ENCODE assay signal across 17 mouse cellular contexts in the genomic region with DNA sequence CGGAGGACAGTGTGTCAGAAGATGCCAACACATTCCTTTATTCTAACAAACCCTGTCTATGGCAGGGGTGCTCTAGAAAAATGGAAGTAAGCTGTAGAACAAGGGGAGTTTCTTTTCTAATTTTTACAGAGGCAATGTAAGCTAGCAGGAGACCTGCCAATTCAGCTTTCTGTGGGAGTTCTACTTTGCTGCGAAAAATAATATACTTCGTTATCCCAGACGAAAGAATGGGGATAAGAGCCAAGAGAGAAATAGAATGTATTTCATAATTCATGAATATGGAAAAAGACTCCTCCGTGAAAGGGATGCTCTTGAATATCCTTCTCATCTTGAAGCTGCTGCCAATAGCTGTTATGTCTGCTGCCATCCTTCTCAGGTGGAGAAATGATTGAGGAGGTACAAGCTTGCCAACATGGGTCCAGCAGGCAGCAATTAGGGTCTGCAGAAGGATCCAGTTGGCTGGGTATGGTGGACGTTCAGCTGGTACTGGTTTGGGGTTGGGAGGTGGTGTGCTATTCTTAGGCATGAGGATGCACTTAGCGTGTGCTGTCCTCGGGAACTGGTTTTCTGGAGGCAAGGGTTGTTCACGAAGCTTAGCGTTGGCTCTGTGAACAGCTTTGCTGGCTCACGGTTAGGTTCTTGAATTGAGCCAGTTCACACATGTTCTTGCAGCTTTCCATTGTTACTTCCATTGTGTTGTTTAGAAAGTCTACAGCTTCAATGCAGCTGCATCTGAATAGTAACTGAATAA.
DNase-seq lines count a peak whose midpoint lies in the region; ATAC-seq lines count a peak whose summit lies in the region.
"Had no signal": no experiment of that assay in that cellular context is flagged by ENCODE, and none has a peak within 500 bp of the region (broad histone marks: within the 10 kb centered on the region; RNA-seq: fewer than 3 reads in every experiment).

No protein-coding gene starts in this region.

- DNase-seq in frontal cortex, adult 2 months (ENCODE audit: extremely low spot score in 1 of 2, low spot score in 1 of 2) = peak; percentile 59 to 83
- no peak for DNase-seq in frontal cortex, postnatal 25 days (ENCODE audit: low spot score in 2 of 2)
- DNase-seq in CD4-positive helper T cell, adult 2 months (ENCODE audit: low read depth, low spot score) = peak; percentile 3
- DNase-seq in ES-CJ7 (ENCODE audit: low read depth, low spot score) = peak; percentile 32
- DNase-seq in left cerebral cortex, postnatal 14 days (ENCODE audit: low spot score in 2 of 2) = peak; percentile 47 to 70
- no peak for DNase-seq in retina, postnatal 1 day
- DNase-seq: cerebellum, adult 11-12 months; heart, adult 2 months; kidney, postnatal 14 days; lung, postnatal 36 days; thymus, adult 2 months had no signal

- H3K27me3 ChIP-seq in kidney, embryonic 14.5 days (ENCODE audit: control insufficient read depth, insufficient read depth, low read length) = no peaks in the 10 kb centered on the region
- H3K27me3 ChIP-seq: CH12.LX had no signal

- no peak overlapping the region for H3K4me3 ChIP-seq in kidney, embryonic 14.5 days (ENCODE audit: low read length)
- H3K4me3 ChIP-seq: heart, adult 2 months; midbrain, embryonic 10.5 days; myocyte had no signal

- intact Hi-C loops in left cerebral cortex, postnatal 14 days (cut with DNase I) = no loop called here

- 91% methylated on average over 11 of the region's 11 CpGs for WGBS in kidney, embryonic 14.5 days

- H3K36me3 ChIP-seq in kidney, embryonic 14.5 days (ENCODE audit: control insufficient read depth, insufficient read depth, low read length) = no peaks in the 10 kb centered on the region
- H3K36me3 ChIP-seq: midbrain, embryonic 10.5 days had no signal

- no peak overlapping the region for H3K4me2 ChIP-seq in kidney, embryonic 14.5 days (replicated peaks; ENCODE audit: low read depth, low read length)
- H3K4me2 ChIP-seq: hindbrain, embryonic 14.5 days had no signal

- ATAC-seq in kidney, embryonic 14.5 days (ENCODE audit: low FRiP score, low TSS enrichment) = no peak
- ATAC-seq: intestine, postnatal 0 days had no signal

- no peaks in the 10 kb centered on the region for H3K4me1 ChIP-seq in kidney, embryonic 14.5 days (ENCODE audit: control insufficient read depth, insufficient read depth, low read length)

- H3K9ac ChIP-seq in kidney, embryonic 14.5 days (ENCODE audit: low read depth, low read length) = no peak overlapping the region
- H3K9ac ChIP-seq: hindbrain, embryonic 14.5 days had no signal

- no peaks in the 10 kb centered on the region for H3K9me3 ChIP-seq in kidney, embryonic 14.5 days (ENCODE audit: control insufficient read depth, low read length)
- H3K9me3 ChIP-seq: midbrain, embryonic 10.5 days had no signal

- H3K27ac ChIP-seq in kidney, embryonic 14.5 days (ENCODE audit: low read depth, low read length) = no peak overlapping the region
- H3K27ac ChIP-seq: heart, adult 2 months; hindbrain, embryonic 14.5 days; midbrain, embryonic 10.5 days had no signal

Comparison
In these comparisons a context has a peak if more than half of its experiments do, and no peak if none do; other contexts are left out.
1. DNase-seq: peak in frontal cortex, adult 2 months (2 of 2), CD4-positive helper T cell, adult 2 months (single experiment), ES-CJ7 (single experiment) and left cerebral cortex, postnatal 14 days (2 of 2); none in frontal cortex, postnatal 25 days (0 of 2) and retina, postnatal 1 day (single experiment).